Mouse (Mus musculus) layer of hippocampus, adult 18-20 months (tissue): Measurements from ENCODE around the gene Vamp8. TPM values are rescaled to one million over a fixed set of nuclear protein-coding genes. Genes with fewer than 3 reads are reported as not detected.

ENCODE experiments used
- DNase-seq, 2 experiments: peaks; one replicate each; pipeline ENCODE4 v3.0.0; 2022; ENCODE audit warnings: low spot score in 2 of 2
- total RNA-seq, 2 experiments: library from RNA; stranded (reverse); gene quantifications; 2 replicates each; pipeline ENCODE4 v1.2.3; 2021

Vamp8 gene
- total RNA-seq, 2 experiments from 2014 or later: 17.7 to 18.9 TPM

DNA sequence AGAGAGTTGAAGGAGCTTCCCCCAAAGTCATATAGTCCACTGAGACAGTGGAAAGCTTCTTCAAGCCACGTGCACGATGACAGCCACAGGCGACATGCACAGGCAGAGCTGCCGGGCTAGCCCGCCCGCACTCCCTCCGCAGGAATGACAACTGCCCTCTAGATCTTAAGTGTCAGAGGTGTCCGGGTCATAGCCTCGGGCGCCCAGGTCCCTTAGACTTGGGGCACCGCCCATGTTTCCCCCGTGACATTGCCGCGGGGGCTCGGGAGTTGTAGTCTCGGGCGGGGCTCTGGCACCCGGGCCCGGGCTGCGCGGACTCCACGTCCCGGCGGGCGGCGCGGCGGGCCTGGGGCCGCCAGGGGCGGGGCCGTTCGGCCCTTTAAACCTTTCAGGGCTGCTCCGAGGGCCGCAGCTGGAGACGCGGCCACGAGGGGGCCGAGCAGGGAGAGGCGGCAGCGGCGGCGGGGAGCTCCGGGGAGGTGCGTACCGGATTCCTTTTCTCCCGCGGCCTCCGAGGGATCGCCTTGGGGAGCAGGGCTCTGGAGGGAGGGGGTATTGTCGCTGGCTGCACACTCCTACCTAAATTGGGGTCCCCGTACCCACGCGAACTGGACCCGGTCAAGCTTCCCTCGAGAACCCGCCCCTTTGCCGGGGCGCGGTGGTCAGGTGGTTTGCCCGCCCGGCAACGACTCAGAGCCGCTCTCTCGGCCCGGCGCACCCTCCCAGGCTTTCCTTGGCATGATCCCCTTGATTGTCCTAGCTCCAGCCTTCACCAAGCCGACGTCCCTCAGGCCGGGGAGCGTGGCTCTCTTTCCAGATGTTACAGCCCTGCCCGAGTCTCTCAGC lies 35.2 kb downstream of the Vamp8 start, which contains the start of gene Tmem150a:
Gene Tmem150a, plus strand, starts transcription at position 382 of the 846 bp plus-strand sequence.
- DNase-seq: peak; percentile 50 to 76

DNA sequence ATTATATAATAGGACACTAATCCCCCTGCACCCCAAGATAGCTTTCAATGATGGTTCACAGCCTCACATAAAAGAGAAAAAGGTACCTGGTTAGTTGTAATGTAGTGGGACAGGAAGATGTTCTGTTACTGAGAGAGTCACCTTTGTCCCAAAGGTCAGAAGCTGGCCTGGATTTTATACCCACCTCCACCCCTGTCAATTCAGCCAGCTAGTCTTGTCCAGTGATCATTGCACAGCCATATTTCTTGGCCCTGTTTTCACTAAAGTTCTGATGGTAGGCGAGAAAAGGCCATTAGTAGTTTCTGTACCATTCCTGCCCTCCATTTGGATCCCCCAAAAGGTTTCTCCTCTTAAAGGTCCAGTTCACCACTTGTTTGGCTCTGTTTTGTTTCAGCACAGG lies 36.5 kb downstream of the Vamp8 start:
- DNase-seq: no peak

DNA sequence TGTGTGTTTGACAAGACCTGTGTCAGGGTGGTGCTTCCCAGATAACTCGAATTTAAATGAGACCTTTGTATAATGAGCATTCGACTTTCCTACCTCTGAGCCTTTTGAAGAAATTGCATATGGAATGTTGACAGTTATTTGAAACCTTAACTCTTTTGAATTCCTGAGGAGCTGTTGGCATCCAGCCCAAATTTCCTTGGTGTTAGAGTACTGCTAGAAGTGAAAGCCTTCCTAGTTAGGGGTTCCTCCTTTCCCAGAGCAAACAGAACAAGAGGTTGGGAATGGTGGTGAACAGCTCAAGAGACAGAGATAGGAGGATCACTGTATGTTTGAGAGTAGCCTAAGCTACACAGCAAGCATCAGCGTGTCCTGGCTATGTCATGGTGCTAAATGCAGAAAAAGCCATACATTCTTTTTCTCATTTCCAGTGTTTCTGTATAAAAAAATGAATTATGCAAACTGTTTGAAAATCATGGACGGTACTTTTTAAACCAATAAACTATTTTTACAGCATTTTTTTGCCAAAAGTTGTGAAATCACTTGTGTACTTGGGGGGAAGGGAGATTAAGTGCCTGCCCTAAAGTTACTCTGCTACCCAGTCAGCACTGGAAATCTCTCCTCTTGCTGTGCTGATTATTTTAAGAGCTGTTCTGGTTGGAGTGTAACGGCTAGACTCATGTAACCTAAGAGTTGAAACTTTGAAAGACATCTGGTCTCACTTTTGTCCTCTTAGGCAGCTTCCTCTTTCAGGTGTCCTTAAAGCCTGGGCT lies 37.7 kb downstream of the Vamp8 start:
- DNase-seq: no peak

DNA sequence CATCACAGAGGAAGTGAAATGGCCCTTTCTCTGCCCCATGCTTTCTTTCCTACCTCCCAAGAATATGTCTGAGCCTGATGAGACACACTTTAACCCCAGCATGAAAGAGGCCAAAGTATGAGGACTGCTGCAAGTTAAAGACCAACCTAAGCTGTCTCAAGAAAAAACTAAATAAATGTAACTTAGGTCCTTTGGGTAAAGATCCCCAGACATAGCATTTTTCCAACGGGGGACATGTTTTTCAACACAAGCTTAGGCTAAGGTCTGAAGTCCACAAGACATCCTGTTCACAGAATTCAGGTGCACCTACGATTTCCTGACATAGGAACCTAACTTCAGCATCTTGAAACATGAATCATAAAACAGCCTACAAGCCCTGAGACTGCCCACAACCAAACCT lies 40.3 kb downstream of the Vamp8 start:
- DNase-seq: no peak

GRCm38 (mm10) chr6:72348411-72348810 lies 42.1 kb downstream of the Vamp8 start:
- DNase-seq: no peak

GRCm38 (mm10) chr6:72347166-72347941 lies 43.1 kb downstream of the Vamp8 start, which contains the start of gene 0610030E20Rik:
TSS of gene 0610030E20Rik (plus strand) at chr6:72347317.
- peak; percentile 69 to 83 for DNase-seq

GRCm38 (mm10) chr6:72346261-72346660 lies 44.2 kb downstream of the Vamp8 start:
- DNase-seq: no peak

GRCm38 (mm10) chr6:72345633-72346032 lies 44.9 kb downstream of the Vamp8 start:
- no peak for DNase-seq

GRCm38 (mm10) chr6:72345074-72345567 lies 45.4 kb downstream of the Vamp8 start, which contains the start of gene Usp39:
TSS of gene Usp39 (minus strand) at chr6:72345184.
- DNase-seq: peak; percentile 90 to 98

DNA sequence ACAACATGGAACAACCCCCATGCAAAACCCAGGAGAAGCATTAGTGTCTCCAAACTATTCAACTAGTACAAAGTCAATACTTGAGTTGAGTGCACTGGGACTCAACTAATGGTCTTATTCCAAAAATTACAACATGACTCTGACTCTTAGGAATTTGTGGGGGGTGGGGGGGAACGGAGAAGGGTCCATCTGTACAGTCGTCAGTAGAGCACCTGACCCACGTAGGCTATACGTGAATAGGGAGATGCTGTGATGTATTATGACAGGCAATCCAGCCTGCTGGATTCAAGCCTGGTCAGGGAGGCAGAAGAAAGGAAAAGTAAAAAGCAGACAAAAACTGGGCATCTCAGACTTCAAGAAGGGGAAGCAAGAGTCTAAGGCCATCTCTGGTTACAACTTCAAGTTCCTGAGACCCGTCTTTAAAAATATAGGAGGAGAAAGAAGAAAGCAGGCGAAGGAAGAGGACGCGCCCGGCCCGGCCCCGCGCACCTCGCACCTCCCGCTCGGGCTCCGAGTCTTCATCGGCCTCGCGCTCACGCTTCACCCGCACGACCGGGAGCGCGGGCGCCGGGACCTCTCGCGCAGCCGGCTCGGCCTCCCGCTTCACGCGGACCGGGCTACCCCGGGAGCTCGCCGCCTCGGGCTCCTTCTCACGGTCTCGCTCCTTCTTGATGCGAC lies 46.0 kb downstream of the Vamp8 start:
- DNase-seq: no peak

GRCm38 (mm10) chr6:72340481-72340880 lies 50.0 kb downstream of the Vamp8 start:
- no peak for DNase-seq

Other genes with a start within 250 kb of the Vamp8 start
- gene Atoh8, start 155.1 kb downstream of the Vamp8 start, total RNA-seq: 1 to 10 TPM; 3.2 to 3.4 TPM
- gene Sftpb, start 86.1 kb downstream of the Vamp8 start, total RNA-seq: not detected
- 10 to 100 TPM; 31.1 to 33.1 TPM for gene Usp39, start 45.5 kb downstream of the Vamp8 start, total RNA-seq
- 10 to 100 TPM; 17.0 to 17.9 TPM for gene 0610030E20Rik, start 43.4 kb downstream of the Vamp8 start, total RNA-seq
- gene Tmem150a, start 35.3 kb downstream of the Vamp8 start, total RNA-seq: 1 to 10 TPM; 8.4 to 9.2 TPM
- 10 to 100 TPM; 87.5 to 89.4 TPM for gene Rnf181, start 23.7 kb downstream of the Vamp8 start, total RNA-seq
- gene Vamp5, start 10.2 kb downstream of the Vamp8 start, total RNA-seq: 1 to 10 TPM; 5.8 to 8.1 TPM
- 10 to 100 TPM; 21.7 to 23.3 TPM for gene Ggcx, start 23.6 kb upstream of the Vamp8 start, total RNA-seq
- 100 to 1,000 TPM; 193 to 211 TPM for gene Mat2a, start 48.9 kb upstream of the Vamp8 start, total RNA-seq
- gene Sh2d6, start 131.0 kb upstream of the Vamp8 start, total RNA-seq: under 1 TPM; 0.67 to 0.76 TPM
- 1 to 10 TPM; 3.9 to 5.0 TPM for gene Capg, start 153.7 kb upstream of the Vamp8 start, total RNA-seq
- gene Elmod3, start 207.7 kb upstream of the Vamp8 start, total RNA-seq: 10 to 100 TPM; 24.5 to 24.8 TPM
- 10 to 100 TPM; 64.3 to 76.9 TPM for gene Retsat, start 207.8 kb upstream of the Vamp8 start, total RNA-seq
- 10 to 100 TPM; 95.0 to 98.9 TPM for gene Tgoln1, start 226.3 kb upstream of the Vamp8 start, total RNA-seq